Mouse (Mus musculus): ENCODE results near the gene Nsun7. TPM values are rescaled to one million over a fixed set of nuclear protein-coding genes. Genes with fewer than 3 reads are reported as not detected.

Nsun7 gene
- polyA plus RNA-seq (2015; fragmentation: Nextera tagmentation; extraction: Ambion mirVana), result 0.14 and 0.27 TPM in 2 replicates

- Histone ChIP-seq H3K4me3 (replicated peaks) (peak within 1 kb of the TSS; percentile 61), H3K27me3 (replicated peaks) (no peaks in the 10 kb centered on the region), H3K9me3 (no peaks in the 10 kb centered on the region), H3K4me1 (replicated peaks) (0 out of 2 replicates have a peak, but pooled peaks cover 2% of the 10 kb centered on the region), H3K27ac (no peak within 1 kb of the TSS), H3K9ac (peak within 1 kb of the TSS; percentile 50), H3K36me3 (no peaks in the 10 kb centered on the region), H3K4me2 (replicated peaks) (peak within 1 kb of the TSS; percentile 97)
- ATAC-seq, result peak; percentile 85
- WGBS, result 1% methylated on average over 44 of the region's 44 CpGs
These were observed at the start of gene Nsun7 for GRCm38 (mm10) chr5:66259756-66260448. Gene Nsun7, plus strand, starts transcription at chr5:66259897.

- Histone ChIP-seq H3K36me3 (no peaks in the 10 kb centered on the region), H3K4me1 (replicated peaks) (0 out of 2 replicates have a peak, but pooled peaks cover 4% of the 10 kb centered on the region), H3K4me3 (replicated peaks) (no peak overlapping the region), H3K27ac (no peak overlapping the region), H3K9ac (no peak overlapping the region), H3K27me3 (replicated peaks) (no peaks in the 10 kb centered on the region), H3K4me2 (replicated peaks) (no peak overlapping the region), H3K9me3 (no peaks in the 10 kb centered on the region)
- WGBS, result 57% methylated on average over 7 of the region's 7 CpGs
- no peak for ATAC-seq
These were observed 45.2 kb upstream of the Nsun7 start for GRCm38 (mm10) chr5:66214395-66214935.

- Histone ChIP-seq H3K27ac (peak overlapping the region; percentile 58; the same call in 1 of the 2 replicates), H3K9ac (no peak overlapping the region), H3K4me3 (replicated peaks) (no peak overlapping the region), H3K36me3 (no peaks in the 10 kb centered on the region), H3K4me1 (replicated peaks) (peaks cover 4% of the 10 kb centered on the region; the same call in 1 of the 2 replicates), H3K4me2 (replicated peaks) (peak overlapping the region; percentile 24; the same call in 1 of the 2 replicates), H3K27me3 (replicated peaks) (no peaks in the 10 kb centered on the region), H3K9me3 (no peaks in the 10 kb centered on the region)
- WGBS, result 40% methylated on average over 10 of the region's 10 CpGs
- peak; percentile 70 for ATAC-seq
These were observed 44.0 kb upstream of the Nsun7 start for GRCm38 (mm10) chr5:66215569-66216277.

- Histone ChIP-seq H3K4me2 (replicated peaks) (no peak overlapping the region), H3K4me3 (replicated peaks) (no peak overlapping the region), H3K36me3 (no peaks in the 10 kb centered on the region), H3K9me3 (no peaks in the 10 kb centered on the region), H3K27ac (no peak overlapping the region), H3K4me1 (replicated peaks) (peaks cover 4% of the 10 kb centered on the region; the same call in 1 of the 2 replicates), H3K9ac (no peak overlapping the region), H3K27me3 (replicated peaks) (no peaks in the 10 kb centered on the region)
- ATAC-seq, result no peak
- WGBS, result 52% methylated on average over 6 of the region's 6 CpGs
These were observed 40.0 kb upstream of the Nsun7 start for GRCm38 (mm10) chr5:66219692-66220091.

GRCm38 (mm10) chr5:66220620-66221019, 39.1 kb upstream of the Nsun7 start:
- Histone ChIP-seq H3K9ac (no peak overlapping the region), H3K27ac (no peak overlapping the region), H3K9me3 (no peaks in the 10 kb centered on the region), H3K27me3 (replicated peaks) (no peaks in the 10 kb centered on the region), H3K4me2 (replicated peaks) (no peak overlapping the region), H3K4me3 (replicated peaks) (no peak overlapping the region), H3K4me1 (replicated peaks) (peaks cover 4% of the 10 kb centered on the region; the same call in 1 of the 2 replicates), H3K36me3 (no peaks in the 10 kb centered on the region)
- 60% methylated on average over 9 of the region's 9 CpGs for WGBS
- peak; percentile 54 for ATAC-seq

- ATAC-seq, result no peak
- Histone ChIP-seq H3K4me2 (replicated peaks) (no peak overlapping the region), H3K36me3 (no peaks in the 10 kb centered on the region), H3K4me3 (replicated peaks) (no peak overlapping the region), H3K9me3 (no peaks in the 10 kb centered on the region), H3K9ac (no peak overlapping the region), H3K27me3 (replicated peaks) (no peaks in the 10 kb centered on the region), H3K27ac (no peak overlapping the region), H3K4me1 (replicated peaks) (peaks cover 4% of the 10 kb centered on the region; the same call in 1 of the 2 replicates)
- 88% methylated on average over 15 of the region's 15 CpGs for WGBS
These were observed 36.8 kb upstream of the Nsun7 start for GRCm38 (mm10) chr5:66222916-66223315.

GRCm38 (mm10) chr5:66226526-66226925, 33.2 kb upstream of the Nsun7 start:
- H3K9ac ChIP-seq, result no peak overlapping the region
- no peaks in the 10 kb centered on the region for H3K36me3 ChIP-seq
- WGBS, result 92% methylated on average over 7 of the region's 7 CpGs
- no peaks in the 10 kb centered on the region for H3K9me3 ChIP-seq
- no peak for ATAC-seq
- H3K27me3 ChIP-seq (replicated peaks), result no peaks in the 10 kb centered on the region
- H3K4me3 ChIP-seq (replicated peaks), result no peak overlapping the region
- no peaks in the 10 kb centered on the region for H3K4me1 ChIP-seq (replicated peaks)
- H3K4me2 ChIP-seq (replicated peaks), result no peak overlapping the region
- H3K27ac ChIP-seq, result no peak overlapping the region

GRCm38 (mm10) chr5:66231660-66232269, 27.9 kb upstream of the Nsun7 start:
- no peak overlapping the region for H3K27ac ChIP-seq
- H3K4me3 ChIP-seq (replicated peaks), result no peak overlapping the region
- H3K27me3 ChIP-seq (replicated peaks), result no peaks in the 10 kb centered on the region
- no peak overlapping the region for H3K4me2 ChIP-seq (replicated peaks)
- H3K9ac ChIP-seq, result no peak overlapping the region
- H3K9me3 ChIP-seq, result no peaks in the 10 kb centered on the region
- no peak for ATAC-seq
- no peaks in the 10 kb centered on the region for H3K4me1 ChIP-seq (replicated peaks)
- WGBS, result 67% methylated on average over 8 of the region's 8 CpGs
- H3K36me3 ChIP-seq, result no peaks in the 10 kb centered on the region

GRCm38 (mm10) chr5:66232456-66232855, 27.2 kb upstream of the Nsun7 start:
- H3K4me3 ChIP-seq (replicated peaks), result no peak overlapping the region
- H3K27ac ChIP-seq, result no peak overlapping the region
- H3K36me3 ChIP-seq, result no peaks in the 10 kb centered on the region
- H3K9ac ChIP-seq, result no peak overlapping the region
- H3K4me2 ChIP-seq (replicated peaks), result no peak overlapping the region
- H3K27me3 ChIP-seq (replicated peaks), result no peaks in the 10 kb centered on the region
- WGBS, result 28% methylated on average over 3 of the region's 3 CpGs
- ATAC-seq, result peak; percentile 97
- no peaks in the 10 kb centered on the region for H3K9me3 ChIP-seq
- no peaks in the 10 kb centered on the region for H3K4me1 ChIP-seq (replicated peaks)

- no peaks in the 10 kb centered on the region for H3K4me1 ChIP-seq (replicated peaks)
- no peaks in the 10 kb centered on the region for H3K9me3 ChIP-seq
- no peak overlapping the region for H3K9ac ChIP-seq
- H3K36me3 ChIP-seq, result no peaks in the 10 kb centered on the region
- H3K4me3 ChIP-seq (replicated peaks), result no peak overlapping the region
- no peak for ATAC-seq
- no peaks in the 10 kb centered on the region for H3K27me3 ChIP-seq (replicated peaks)
- H3K27ac ChIP-seq, result no peak overlapping the region
- H3K4me2 ChIP-seq (replicated peaks), result no peak overlapping the region
These were observed 17.8 kb upstream of the Nsun7 start for GRCm38 (mm10) chr5:66241894-66242293.

GRCm38 (mm10) chr5:66243467-66243866, 16.2 kb upstream of the Nsun7 start:
- Histone ChIP-seq H3K4me3 (replicated peaks) (no peak overlapping the region), H3K36me3 (no peaks in the 10 kb centered on the region), H3K9ac (no peak overlapping the region), H3K9me3 (no peaks in the 10 kb centered on the region), H3K4me1 (replicated peaks) (no peaks in the 10 kb centered on the region), H3K27me3 (replicated peaks) (no peaks in the 10 kb centered on the region), H3K27ac (no peak overlapping the region), H3K4me2 (replicated peaks) (no peak overlapping the region)
- no peak for ATAC-seq
- WGBS, result 76% methylated on average over 9 of the region's 9 CpGs

GRCm38 (mm10) chr5:66244043-66244660, 15.5 kb upstream of the Nsun7 start:
- Histone ChIP-seq H3K36me3 (no peaks in the 10 kb centered on the region), H3K9me3 (no peaks in the 10 kb centered on the region), H3K9ac (no peak overlapping the region), H3K4me2 (replicated peaks) (no peak overlapping the region), H3K27me3 (replicated peaks) (no peaks in the 10 kb centered on the region), H3K27ac (no peak overlapping the region), H3K4me3 (replicated peaks) (no peak overlapping the region), H3K4me1 (replicated peaks) (no peaks in the 10 kb centered on the region)
- ATAC-seq, result no peak
- 71% methylated on average over 6 of the region's 6 CpGs for WGBS
